Mouse (Mus musculus) intestine, embryonic 14.5 days (tissue): Measurements from ENCODE around the gene Tspan32. TPM values are rescaled to one million over a fixed set of nuclear protein-coding genes. Genes with fewer than 3 reads are reported as not detected.

Source experiments
- ATAC-seq: fragments of 200-750 bp; cut with Nextera tagmentation; replicated peaks from 2 replicates; pipeline ENCODE4 v1.8.0; 2017; ENCODE audit warnings: low read depth, moderate number of reproducible peaks, moderate TSS enrichment, moderate library complexity; ENCODE audit not compliant: low FRiP score, low TSS enrichment
- DNase-seq: peaks from one replicate; pipeline ENCODE4 v3.0.0-alpha.2; 2018; ENCODE audit warnings: low spot score
- H3K27ac ChIP-seq: fragments of 300-500 bp; sonication (generic); 2 replicates; pipeline ENCODE4 v1.5.1; 2014; ENCODE audit warnings: low read depth, mild to moderate bottlenecking, control low read depth
- H3K27me3 ChIP-seq: fragments of 300-500 bp; sonication (generic); replicated peaks from 2 replicates; pipeline ENCODE4 v1.6.1; 2014; ENCODE audit warnings: low read length, control low read depth; ENCODE audit not compliant: control insufficient read depth, insufficient read depth
- H3K36me3 ChIP-seq: fragments of 300-500 bp; sonication (generic); 2 replicates; pipeline ENCODE4 v1.6.1; 2014; ENCODE audit warnings: low read length, control low read depth; ENCODE audit not compliant: control insufficient read depth, insufficient read depth
- H3K4me1 ChIP-seq: fragments of 300-500 bp; sonication (generic); replicated peaks from 2 replicates; pipeline ENCODE4 v1.6.1; 2014; ENCODE audit warnings: low read length, control low read depth, mixed read lengths; ENCODE audit not compliant: control insufficient read depth, insufficient read depth
- H3K4me2 ChIP-seq: fragments of 300-500 bp; sonication (generic); 2 replicates; pipeline ENCODE4 v1.6.1; 2014; ENCODE audit warnings: low read length
- H3K4me3 ChIP-seq: fragments of 300-500 bp; sonication (generic); 2 replicates; pipeline ENCODE4 v1.5.1; 2014; ENCODE audit warnings: low read depth, low read length, control low read depth, mixed read lengths
- H3K9ac ChIP-seq: fragments of 300-500 bp; sonication (generic); 2 replicates; pipeline ENCODE4 v1.6.1; 2014; ENCODE audit warnings: mild to moderate bottlenecking, low read length
- H3K9me3 ChIP-seq: fragments of 300-500 bp; sonication (generic); 2 replicates; pipeline ENCODE4 v1.6.1; 2016; ENCODE audit warnings: low read length, control low read depth; ENCODE audit not compliant: control insufficient read depth
- WGBS: fragments of 180-500 bp; shearing (Covaris S2); extraction: QIAGEN DNeasy Blood & Tissue Kit; methylation state at CpG from one replicate; pipeline ENCODE4 v1.1.7; 2014; 5-methylcytosine and 5-hydroxymethylcytosine counted together
- polyA plus RNA-seq: library from polyadenylated mRNA; unstranded; fragments of >200 nt; fragmentation: Nextera tagmentation; extraction: Ambion mirVana; gene quantifications from 2 replicates; pipeline ENCODE4 v1.2.1, GENCODE M21; 2014

The Tspan32 gene
- polyA plus RNA-seq, 1 experiment from 2014 or later: 1.5 TPM

DNA sequence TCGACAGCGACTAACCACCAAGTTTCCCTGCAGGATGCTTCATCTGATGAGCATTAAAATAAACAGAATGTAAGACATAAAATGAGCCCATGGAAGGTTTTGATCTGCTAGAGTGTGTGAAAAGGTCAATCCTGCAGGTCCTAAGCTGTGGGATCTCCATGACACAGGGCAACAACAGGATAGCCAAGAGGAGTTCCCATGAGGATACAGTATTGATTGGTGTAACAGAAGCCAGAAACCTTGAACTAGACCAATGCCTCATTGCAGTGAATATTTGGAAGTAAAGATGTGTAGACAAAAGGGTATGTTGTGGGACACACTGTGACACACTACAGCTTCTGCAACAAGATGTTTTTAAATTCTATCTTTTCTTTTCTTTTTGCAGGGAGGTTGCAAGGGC lies 29.3 kb downstream of the Tspan32 start:
- Histone ChIP-seq H3K36me3 (peaks cover 7% of the 10 kb centered on the region), H3K4me1 (no peaks in the 10 kb centered on the region), H3K9me3 (no peaks in the 10 kb centered on the region), H3K4me2 (no peak overlapping the region), H3K27me3 (peaks cover 10% of the 10 kb centered on the region; the same call in 1 of the 2 replicates), H3K9ac (no peak overlapping the region), H3K4me3 (no peak overlapping the region), H3K27ac (no peak overlapping the region)
- DNase-seq (no peak), ATAC-seq (no peak)
- 93% methylated on average over 2 of the region's 2 CpGs for WGBS

DNA sequence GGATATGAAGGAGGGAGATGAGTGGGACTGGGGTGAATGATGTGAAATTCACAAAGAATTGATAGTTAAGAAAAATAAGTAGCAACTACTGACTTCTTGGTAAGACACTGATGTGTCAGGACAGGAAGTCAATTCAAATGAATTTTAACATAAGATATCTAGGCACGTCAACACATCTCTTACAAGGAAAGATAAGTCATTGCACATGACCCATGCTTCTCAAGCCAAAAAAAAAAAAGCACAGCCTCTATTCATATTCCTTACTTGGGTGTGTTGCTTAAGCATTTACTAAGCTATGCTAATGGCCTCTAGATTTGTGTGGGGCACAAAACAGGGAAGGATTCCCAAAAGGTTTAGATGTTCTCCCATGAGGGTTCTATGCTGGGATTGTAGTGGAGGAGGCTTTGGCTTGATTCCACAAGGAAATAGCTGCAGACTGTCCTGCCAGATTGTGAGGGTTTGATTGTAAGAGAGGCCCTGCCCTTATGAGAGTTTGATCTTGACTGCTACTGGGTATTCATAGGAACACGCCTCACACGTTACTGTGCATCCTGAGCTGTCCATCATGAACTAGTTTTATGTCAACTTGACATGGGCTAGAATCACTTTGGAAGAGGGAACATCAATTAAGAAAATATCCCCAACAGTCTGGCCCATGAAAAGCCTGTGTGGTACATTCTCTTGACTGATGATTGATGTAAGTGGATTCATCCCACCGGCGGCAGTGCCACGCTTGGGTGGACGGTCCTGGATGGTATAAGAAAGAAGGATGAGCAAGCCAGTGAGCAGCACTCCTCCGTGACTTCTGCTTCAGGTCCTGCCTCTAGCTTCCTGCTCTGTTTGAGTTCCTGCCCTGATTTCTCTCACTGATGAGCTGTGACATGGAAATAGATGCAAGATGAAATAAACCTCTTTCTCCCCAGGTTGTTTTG lies 29.9 kb downstream of the Tspan32 start:
- Histone ChIP-seq H3K27me3 (peaks cover 10% of the 10 kb centered on the region; the same call in 1 of the 2 replicates), H3K4me3 (no peak overlapping the region), H3K4me1 (no peaks in the 10 kb centered on the region), H3K4me2 (no peak overlapping the region), H3K36me3 (peaks cover 7% of the 10 kb centered on the region), H3K9ac (no peak overlapping the region), H3K9me3 (no peaks in the 10 kb centered on the region), H3K27ac (no peak overlapping the region)
- ATAC-seq: no peak
- no peak for DNase-seq
- WGBS: 94% methylated on average over 8 of the region's 8 CpGs

DNA sequence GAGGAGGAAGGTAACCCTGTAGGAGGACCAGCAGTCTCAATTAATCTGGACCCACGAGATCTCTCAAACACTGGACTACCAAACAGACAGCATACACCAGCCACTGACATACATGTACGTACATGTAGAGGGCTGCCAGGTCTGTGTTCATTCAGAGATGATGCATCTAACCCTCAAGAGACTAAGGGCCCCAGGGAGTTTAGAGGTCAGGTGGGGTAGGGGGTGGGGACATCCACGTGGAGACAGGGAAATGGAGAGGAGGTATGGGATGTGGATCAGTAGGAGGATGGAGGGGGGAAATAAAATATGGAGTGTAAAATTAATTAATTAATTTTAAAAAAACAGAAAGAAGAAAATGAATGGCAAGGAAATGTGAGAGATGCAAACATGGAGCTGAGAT lies 31.9 kb downstream of the Tspan32 start:
- ATAC-seq (no peak), DNase-seq (no peak)
- peaks cover 7% of the 10 kb centered on the region for H3K36me3 ChIP-seq
- H3K9ac ChIP-seq: no peak overlapping the region
- no peak overlapping the region for H3K27ac ChIP-seq
- 88% methylated on average over 3 of the region's 3 CpGs for WGBS
- H3K9me3 ChIP-seq: no peaks in the 10 kb centered on the region
- no peak overlapping the region for H3K4me2 ChIP-seq
- no peak overlapping the region for H3K4me3 ChIP-seq
- peaks cover 13% of the 10 kb centered on the region; the same call in 1 of the 2 replicates for H3K27me3 ChIP-seq
- H3K4me1 ChIP-seq: peaks cover under 1% of the 10 kb centered on the region; the same call in 1 of the 2 replicates

DNA sequence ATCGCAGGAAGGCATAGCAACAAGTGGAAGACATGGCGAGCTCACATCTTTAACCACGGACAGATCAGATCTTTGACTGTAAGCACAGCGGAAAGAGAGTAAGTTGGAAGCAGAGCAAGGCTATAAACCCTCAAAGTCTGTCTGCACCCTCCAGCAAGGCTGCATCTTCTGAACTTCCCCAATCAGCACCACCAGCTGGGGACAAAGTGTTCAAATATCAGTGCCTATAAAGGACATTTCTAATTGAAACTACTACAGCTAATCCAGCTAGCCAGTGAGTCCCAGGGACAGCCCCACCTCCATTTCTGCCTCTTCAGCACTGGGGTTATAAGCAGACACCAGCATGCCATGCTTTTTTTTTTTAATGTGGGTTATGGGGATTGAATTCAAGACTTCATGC lies 32.5 kb downstream of the Tspan32 start:
- WGBS: 93% methylated on average over 4 of the region's 4 CpGs
- H3K27me3 ChIP-seq: peaks cover 13% of the 10 kb centered on the region; the same call in 1 of the 2 replicates
- ATAC-seq: no peak

GRCm38 (mm10) chr7:143038174-143038931 lies 33.5 kb downstream of the Tspan32 start:
- Histone ChIP-seq H3K27me3 (peaks cover 13% of the 10 kb centered on the region; the same call in 1 of the 2 replicates), H3K36me3 (peaks cover 2% of the 10 kb centered on the region), H3K9me3 (no peaks in the 10 kb centered on the region), H3K27ac (no peak overlapping the region), H3K4me2 (no peak overlapping the region), H3K4me3 (no peak overlapping the region), H3K9ac (no peak overlapping the region), H3K4me1 (peaks cover 6% of the 10 kb centered on the region)
- DNase-seq (no peak), ATAC-seq (no peak)
- 90% methylated on average over 3 of the region's 3 CpGs for WGBS

More for the DNA sequence above, 32.5 kb downstream of the Tspan32 start:
- no peak overlapping the region for H3K4me3 ChIP-seq
- DNase-seq: no peak
- no peaks in the 10 kb centered on the region for H3K9me3 ChIP-seq
- H3K4me1 ChIP-seq: peaks cover 6% of the 10 kb centered on the region
- peaks cover 7% of the 10 kb centered on the region for H3K36me3 ChIP-seq
- H3K27ac ChIP-seq: no peak overlapping the region
- H3K9ac ChIP-seq: no peak overlapping the region
- H3K4me2 ChIP-seq: no peak overlapping the region

GRCm38 (mm10) chr7:143040561-143040960 lies 35.7 kb downstream of the Tspan32 start:
- Histone ChIP-seq H3K4me2 (no peak overlapping the region), H3K4me3 (no peak overlapping the region), H3K4me1 (peaks cover 6% of the 10 kb centered on the region), H3K36me3 (no peaks in the 10 kb centered on the region), H3K9me3 (0 out of 2 replicates have a peak, but pooled peaks cover 3% of the 10 kb centered on the region), H3K9ac (no peak overlapping the region), H3K27ac (no peak overlapping the region), H3K27me3 (peaks cover 10% of the 10 kb centered on the region; the same call in 1 of the 2 replicates)
- 96% methylated on average over 3 of the region's 3 CpGs for WGBS
- DNase-seq (no peak), ATAC-seq (no peak)

DNA sequence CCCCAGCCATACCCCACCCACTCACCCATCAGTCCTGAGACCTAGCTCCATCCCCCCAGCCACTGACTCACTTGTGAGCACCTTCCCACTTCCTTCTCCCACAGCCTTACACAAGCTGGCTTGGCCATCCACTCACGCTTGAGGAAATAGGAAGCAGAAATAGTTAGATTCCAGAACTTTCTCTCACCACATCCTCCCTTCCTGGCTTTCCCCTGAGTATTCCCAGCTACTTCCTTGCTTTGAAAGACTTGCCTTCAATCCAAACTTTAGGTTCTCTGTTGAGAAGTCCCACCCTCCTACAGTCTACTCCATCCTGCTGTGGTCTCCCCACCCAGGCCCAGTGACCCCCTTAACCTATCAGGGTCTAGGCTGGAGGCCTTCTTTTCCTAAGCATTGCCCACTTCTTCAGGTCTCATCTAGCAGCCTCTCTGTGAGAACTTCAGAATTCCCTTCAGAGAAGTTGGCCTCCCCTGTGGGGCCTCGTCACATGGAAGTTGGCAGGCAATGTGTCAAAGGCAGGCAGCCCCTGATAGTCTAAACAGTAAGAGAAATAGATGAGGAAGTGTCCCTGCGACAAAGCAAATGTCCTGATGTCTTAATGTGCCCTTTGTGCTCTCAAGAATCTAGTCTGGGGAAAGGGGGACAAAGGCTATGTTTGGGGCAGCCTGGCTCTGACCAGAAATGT lies 36.4 kb downstream of the Tspan32 start:
- peaks cover 10% of the 10 kb centered on the region; the same call in 1 of the 2 replicates for H3K27me3 ChIP-seq
- H3K36me3 ChIP-seq: no peaks in the 10 kb centered on the region
- ATAC-seq (no peak), DNase-seq (no peak)
- H3K4me3 ChIP-seq: no peak overlapping the region
- H3K4me1 ChIP-seq: peaks cover 6% of the 10 kb centered on the region
- H3K4me2 ChIP-seq: no peak overlapping the region
- 0 out of 2 replicates have a peak, but pooled peaks cover 3% of the 10 kb centered on the region for H3K9me3 ChIP-seq
- no peak overlapping the region for H3K27ac ChIP-seq
- H3K9ac ChIP-seq: no peak overlapping the region
- WGBS: 80% methylated on average over 3 of the region's 3 CpGs

DNA sequence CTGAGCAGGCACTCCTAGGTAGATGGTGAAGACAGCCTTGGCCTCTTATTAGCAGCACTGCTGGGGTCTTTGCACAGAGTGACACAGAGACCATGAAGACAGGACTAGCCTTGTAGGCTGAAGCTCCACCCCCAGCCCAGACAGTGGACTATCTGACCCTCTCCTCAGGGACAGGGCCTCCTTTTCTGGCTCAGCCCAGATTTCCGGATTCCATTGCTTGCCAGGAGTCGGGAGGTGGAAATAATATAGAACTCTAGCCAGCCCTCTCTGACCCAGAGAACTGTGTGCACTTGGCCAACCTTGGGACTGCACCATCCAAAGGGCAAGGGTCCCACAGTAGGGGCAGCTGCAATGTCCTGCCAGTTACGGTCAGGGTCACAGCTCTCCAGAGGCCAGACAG lies 37.2 kb downstream of the Tspan32 start:
- Histone ChIP-seq H3K9me3 (0 out of 2 replicates have a peak, but pooled peaks cover 3% of the 10 kb centered on the region), H3K4me3 (no peak overlapping the region), H3K36me3 (no peaks in the 10 kb centered on the region), H3K4me1 (peaks cover 6% of the 10 kb centered on the region), H3K4me2 (no peak overlapping the region), H3K9ac (no peak overlapping the region), H3K27ac (no peak overlapping the region), H3K27me3 (peaks cover 13% of the 10 kb centered on the region)
- DNase-seq (no peak), ATAC-seq (no peak)
- 56% methylated on average over 3 of the region's 3 CpGs for WGBS
